Mouse (Mus musculus) cerebellum, postnatal 4 days (tissue): Measurements from ENCODE around the gene Fam83e.

Experiments
- DNase-seq, 2 experiments: peaks; one replicate each; pipeline ENCODE4 v3.0.0; 2022; ENCODE audit warnings: low spot score in 2 of 2, mixed read lengths in 1 of 2

The Fam83e gene

DNA sequence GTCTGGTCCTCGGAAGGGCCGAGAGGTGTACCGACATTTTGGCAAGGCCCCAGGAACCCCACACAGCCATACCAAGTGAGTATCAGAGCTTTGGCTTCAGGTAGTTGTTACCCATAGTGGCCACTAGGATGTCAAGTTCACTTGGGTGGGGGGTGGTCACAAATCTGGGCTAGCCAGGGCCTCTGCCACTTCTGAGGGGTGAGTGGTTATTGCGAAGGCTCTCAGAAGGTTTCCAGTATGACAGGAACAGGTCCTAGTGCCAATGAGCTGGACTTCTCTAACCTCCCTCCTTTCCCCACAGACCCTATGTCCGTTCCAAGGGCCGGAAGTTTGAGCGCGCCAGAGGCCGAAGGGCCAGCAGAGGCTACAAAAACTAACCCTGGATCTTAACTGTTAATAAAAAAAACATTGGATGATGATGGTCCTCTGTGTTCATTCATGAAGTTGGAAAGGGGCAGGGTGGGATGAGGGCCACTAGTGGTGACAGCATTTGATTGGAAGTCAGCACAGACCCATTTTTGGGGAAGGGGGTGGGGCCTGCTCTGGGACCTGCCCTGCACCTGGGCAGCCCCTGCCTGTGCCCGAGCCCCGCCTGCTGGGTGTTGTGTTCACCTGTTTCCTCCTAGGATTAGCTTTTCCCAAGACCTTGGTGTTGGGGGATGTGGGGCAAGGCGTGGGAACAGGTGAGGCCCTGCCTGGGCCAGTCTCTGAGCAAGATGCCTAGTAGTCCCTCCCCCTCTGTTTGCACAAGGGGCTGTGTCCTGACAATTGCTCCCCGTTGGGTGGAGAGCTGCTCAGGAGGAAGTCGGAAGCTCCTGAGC, at the start of gene Fam83e:
Fam83e (plus strand) TSS at position 800 of the 821 bp plus-strand sequence.
- no peak for DNase-seq

DNA sequence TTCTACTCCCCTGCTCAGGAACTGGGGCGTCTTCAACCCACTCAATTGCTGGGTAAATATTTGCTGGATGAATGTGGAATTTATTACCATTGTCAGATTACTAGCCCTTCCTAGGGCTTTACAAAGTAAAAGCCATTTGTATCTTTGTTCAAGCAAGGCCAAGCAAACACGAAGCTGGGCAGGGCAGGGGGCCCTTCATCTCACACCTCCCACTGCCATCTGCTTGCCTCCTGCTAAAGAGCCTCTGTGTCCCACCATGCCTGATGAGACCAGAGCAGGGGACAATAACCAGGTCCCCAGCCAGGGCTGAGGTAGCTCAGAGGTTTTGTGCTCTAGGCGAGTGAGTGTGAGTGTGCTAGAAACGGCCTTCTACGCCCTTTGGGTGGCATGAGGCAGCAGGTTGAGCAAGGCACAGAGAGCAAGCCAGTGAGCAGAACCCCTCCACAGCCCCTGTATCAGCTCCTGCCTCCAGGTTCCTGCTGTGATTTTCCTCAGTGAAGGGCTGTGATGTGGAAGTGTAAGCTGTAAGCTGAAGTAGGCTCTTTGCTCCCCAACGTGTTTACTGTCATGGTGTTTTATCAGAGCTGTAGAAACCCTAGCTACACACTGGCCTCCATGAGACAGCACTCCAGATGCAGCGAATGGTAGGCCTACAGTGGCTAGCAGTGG, 43.3 kb upstream of the Fam83e start:
- no peak for DNase-seq

DNA sequence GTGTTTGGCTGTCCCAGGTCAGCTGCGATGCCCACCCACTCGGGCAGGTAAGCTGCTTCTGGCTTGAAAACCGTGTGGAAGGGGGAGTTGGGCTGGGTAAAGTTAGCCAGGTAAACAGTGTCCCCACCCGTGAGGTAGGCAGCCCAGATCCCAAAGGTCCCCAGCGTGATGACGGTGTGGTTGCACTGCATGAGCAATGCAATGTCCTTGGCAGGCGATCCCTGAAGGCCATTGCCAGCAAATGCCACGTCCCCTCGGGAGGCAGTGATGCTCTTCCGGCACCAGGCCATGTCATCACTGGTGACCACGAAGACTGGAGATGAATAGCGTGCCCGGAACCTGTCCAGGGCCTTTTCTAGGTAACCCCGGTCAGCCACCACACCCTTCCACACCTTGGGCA, 42.5 kb upstream of the Fam83e start:
- no peak for DNase-seq

- no peak for DNase-seq
These were observed 40.9 kb upstream of the Fam83e start for GRCm38 (mm10) chr7:45679966-45680621.

GRCm38 (mm10) chr7:45681046-45681736, 39.8 kb upstream of the Fam83e start:
- no peak for DNase-seq

DNA sequence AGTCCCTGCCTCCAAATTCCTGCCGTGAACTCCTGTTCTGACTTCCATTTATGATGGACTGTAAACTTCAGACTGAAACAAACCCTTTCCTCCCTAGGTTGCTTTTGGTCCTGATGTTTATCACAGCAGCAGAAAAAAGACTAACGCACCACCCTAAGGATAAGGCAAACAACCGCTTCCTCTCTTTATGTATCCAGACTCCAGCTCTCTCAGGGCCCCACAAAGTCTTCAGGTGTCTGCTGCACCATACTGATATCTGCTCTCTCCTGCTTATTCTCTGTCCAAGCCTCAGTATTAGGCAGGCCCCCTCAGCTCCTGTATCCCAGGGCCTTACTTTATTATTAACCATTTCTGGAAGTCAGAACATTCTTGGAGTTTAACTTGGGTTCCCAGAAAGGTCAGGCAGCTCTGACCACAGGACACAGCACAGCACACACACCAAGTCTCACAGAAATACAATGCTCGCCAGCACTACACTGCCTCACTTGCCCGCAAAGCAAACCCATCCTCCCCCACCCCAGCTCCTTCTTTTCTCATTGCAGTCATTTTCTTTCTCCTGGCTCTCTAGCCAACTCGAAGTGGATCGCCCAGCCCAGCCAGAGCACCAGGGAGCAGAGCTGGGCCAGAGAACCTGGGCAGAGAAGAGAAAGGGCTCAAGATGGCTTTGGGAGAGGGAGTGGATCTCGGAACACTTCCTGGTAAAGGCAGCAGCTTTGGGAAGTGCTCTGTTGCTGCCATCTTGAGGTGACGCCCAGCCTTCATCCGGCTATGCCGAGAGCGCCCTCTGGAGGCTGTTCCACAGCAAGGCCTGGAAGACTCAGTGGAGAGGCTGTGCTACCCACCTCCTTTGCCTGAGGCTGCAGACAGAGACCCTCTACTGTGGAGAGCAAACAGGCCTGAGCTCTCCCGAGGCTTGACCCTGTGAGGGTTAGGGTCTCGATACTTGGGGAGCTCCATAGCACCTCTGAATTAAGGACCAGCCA, 38.6 kb upstream of the Fam83e start:
- peak; percentile 86 to 94 for DNase-seq

DNA sequence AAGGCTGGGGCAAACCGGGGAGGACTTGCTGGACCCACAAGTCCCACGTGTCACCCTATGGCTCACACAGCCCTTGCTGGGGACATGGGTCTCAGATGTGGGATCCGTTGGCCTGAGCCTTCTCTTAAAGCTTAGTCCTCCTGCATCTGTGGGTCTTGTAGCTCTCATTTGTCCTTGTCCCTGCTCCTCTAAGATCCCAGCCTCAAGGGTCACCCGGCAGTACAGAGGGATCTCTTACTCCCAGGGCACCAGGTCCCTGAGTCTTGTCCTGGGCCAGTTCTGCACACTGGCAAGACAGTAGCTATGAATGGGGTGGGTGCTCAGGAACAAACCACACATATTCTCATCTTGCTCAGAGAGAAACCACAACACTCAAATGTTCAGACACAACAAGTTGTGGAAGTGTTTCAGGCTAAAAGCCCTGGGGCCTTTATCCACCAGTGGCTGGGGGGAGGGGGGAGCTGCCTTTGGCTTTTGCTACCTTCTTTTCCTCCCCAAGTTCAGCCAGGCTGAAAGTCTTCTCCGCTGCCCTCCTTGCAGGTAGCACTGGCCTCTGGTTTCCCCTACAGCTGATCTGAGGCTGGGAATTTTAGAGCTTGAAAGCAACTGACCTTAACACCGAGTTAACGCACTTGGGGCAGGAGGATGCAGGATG, 37.5 kb upstream of the Fam83e start, which contains the start of gene Ntn5:
Ntn5 (plus strand) TSS at position 627 of the 655 bp plus-strand sequence.
- DNase-seq = no peak

DNA sequence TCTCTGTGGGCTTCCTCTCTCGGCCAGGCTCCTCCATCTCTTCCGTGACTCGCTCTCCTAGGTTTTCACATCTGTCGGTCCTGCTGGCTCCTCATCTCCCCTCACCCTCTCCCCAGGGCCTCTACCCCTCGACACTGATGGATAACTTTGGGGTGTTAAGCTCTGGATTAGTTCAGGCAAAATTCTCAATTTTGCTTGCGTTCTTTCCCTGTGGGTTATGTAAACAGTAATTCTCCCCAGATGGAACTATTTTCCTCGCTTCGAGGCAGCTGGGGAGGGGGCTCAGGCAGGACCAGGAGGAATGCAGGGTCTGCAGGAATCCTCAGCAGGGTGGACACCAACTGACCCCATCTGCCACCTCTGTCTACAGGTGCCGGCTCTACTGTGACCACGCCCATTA, 35.2 kb upstream of the Fam83e start:
- DNase-seq = no peak

DNA sequence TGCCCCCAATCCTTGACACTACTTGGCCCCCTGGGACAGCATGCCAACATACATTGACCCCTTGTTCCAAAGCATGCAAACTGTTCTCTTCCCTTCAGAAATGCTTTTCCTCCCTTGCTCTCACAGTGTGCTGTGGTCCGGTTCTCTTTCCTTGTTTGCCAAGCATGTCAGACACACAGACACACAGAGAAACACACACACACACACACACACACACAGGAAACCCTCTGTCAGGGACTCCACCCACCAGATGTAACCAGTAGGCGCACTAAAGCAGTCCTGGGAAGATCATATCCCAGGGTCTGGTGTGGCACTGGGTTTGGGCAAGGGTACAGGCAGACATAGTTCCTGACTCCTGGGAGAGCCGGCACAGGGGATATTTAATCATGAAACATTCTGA, 34.2 kb upstream of the Fam83e start:
- DNase-seq = no peak

DNA sequence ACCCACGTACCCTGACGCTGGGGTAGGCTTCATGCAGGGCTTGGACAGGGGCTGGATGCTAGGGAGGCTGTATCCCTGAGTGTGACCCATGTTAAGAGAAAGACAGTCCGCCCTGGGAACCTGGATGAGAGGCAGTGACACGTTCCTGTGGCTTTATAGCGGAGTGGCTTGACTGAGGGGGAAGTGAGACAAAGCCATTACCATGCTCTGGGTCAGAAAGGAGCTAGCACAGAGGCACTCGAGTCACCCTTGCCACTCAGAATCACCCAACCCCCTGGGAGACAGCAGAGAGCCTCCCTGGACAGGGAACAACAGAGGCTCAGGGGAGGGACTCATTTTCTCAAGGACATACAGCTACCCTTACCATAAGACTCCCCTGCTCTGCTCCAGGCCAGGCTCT, 31.9 kb upstream of the Fam83e start:
- DNase-seq = no peak

DNA sequence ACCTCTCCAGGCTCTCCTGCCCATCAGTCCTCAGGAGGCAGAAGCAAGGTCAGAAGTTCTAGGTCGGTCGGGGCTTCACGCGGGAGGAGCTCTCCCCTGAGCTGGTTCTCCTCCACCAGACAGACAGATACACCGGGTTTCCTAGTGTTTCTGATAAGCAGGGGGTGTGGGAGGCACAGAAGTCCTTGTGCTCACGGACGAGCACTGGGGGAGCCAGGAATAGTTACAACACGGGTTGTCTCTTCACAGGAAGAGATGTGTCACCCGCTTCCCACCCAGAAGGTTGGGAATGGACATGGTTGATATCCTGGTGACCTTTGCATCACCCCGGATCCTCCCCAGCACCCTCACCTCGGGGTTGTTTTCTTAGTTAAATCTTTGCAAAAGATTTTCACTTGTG, 31.2 kb upstream of the Fam83e start:
- DNase-seq = no peak

- no peak for DNase-seq
These were observed 28.6 kb upstream of the Fam83e start for GRCm38 (mm10) chr7:45692364-45692763.

DNA sequence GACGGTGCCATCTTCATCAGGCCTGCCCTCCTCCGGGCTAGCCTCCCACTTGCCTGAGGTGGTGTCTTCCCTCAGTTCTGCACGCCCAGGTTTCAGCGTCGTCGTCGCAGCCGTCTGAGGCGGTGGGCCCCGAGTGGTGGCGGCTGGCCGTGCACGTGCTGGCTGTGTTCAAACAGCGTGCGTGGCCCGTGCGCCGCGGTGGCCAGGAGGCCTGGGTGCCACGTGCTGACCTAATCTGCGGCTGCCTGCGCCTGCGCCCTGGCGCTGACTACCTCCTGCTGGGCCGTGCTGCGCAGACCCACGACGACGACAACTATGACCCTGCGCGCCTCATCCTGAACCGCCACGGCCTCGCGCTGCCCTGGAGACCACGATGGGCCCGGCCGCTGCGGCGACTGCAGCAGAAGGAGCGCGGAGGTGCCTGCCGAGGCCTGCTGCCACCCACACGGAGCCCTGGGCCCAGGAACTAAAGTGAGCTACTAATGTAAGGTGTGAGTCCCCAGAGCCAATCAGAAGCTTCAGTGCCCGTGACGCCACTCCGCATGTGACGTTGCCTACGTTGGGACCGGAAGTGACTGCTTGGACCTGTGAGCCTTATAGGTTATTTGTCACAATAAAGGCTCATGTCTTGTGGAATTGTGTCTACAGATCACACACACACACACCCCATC, 27.0 kb upstream of the Fam83e start, which contains the start of gene Sec1:
Sec1 (minus strand) TSS at position 482 of the 671 bp plus-strand sequence.
- no peak for DNase-seq

DNA sequence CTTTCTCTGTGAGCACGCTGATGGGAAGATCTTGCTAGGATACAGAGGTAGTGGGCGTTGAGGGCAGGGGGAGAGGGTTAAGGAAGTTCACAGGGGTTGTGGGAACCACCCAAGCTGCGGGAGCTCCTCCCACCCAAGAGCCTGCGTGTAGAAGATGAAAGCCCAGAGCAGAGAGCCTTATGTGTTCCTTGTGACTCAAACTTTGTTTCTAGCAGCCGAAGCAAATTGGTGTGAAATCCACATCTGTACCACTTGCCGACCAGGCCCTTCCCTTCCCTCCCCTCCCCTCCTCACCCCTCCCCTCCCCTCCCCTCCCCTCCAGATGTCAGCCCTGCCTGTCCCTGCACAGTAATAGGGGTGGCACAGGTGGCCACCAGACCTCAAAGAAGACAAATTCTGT, 25.9 kb upstream of the Fam83e start:
- DNase-seq = no peak

- DNase-seq = no peak
These were observed 23.1 kb upstream of the Fam83e start for GRCm38 (mm10) chr7:45697894-45698293.

DNA sequence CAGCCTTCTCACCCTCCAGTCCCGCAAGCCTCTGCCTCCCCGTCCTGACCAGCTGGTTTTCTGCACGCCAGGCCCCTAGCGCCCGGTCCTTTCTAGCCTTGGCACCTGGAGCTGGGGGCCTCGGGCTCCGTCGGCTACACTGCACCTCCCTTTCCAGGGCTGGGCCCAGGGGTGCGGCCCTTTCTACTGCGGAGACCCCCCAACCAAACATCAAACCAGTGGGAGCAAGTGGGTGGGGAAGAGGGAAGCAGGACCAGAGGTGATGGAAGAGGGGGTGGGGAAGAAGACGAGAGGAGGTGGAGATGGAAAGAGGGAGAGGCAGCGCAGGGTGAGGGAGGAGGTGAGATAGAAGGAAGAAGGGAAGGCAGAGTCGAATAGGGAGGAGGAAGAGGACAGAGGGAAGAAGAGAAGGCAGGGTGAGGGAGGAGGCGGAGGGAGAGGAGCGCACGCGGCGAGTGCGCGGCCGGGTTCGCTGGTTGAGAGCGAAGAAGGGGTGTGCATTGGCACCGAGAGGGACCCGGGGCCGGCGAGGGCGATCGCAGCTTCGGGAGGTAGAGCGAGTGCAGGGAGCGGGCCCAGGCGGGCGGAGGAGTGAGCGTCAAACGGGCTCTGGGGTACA, 21.4 kb upstream of the Fam83e start, which contains the start of gene Car11:
Car11 (plus strand) TSS at position 321 of the 619 bp plus-strand sequence.
- no peak for DNase-seq

GRCm38 (mm10) chr7:45700301-45701015, 20.6 kb upstream of the Fam83e start:
- peak in 1 of 2 experiments; percentile 59 for DNase-seq

- no peak for DNase-seq
These were observed 19.9 kb upstream of the Fam83e start for GRCm38 (mm10) chr7:45701072-45701471.
